Mouse (Mus musculus): ENCODE results near the gene Mesp2. TPM values are rescaled to one million over a fixed set of nuclear protein-coding genes. Genes with fewer than 3 reads are reported as not detected.
A peak's percentile ranks its signal among the peaks of the same experiment; 100 is the strongest.

Gene Mesp2
- polyA plus RNA-seq, 1 experiment from 2014 or later, result 0.57 TPM

DNA sequence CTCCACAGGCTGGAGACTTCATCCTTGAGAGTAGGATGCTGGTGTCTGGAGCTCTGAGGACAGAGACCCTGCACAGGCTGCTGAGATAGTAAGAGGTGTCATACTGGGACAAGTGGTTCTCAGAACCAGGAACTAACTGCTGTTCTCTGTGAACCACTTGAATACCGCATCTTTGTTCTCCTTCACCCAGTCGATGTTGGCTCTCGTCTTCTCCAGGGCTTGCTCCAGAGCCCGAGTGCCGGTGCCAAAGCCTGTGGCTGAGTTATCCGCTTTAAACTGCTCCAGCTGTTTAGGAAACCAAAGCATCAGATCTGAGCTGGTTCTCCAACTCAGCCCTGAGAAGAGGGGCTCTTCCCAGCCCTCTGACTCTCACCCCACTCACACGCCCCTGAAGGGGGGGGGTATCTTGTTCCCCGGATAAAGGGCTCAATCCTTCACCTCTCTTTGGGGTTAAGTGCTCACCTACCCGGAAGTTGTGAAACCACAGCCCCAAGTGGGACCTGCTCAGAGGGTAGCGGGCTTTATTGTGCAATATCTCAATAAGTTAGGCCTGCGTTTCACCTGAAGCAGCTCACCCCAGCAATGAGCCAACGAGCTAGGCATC lies 11.7 kb downstream of the Mesp2 start:
- 86% methylated on average over 12 of the region's 12 CpGs for WGBS
- no peak overlapping the region for H3K27ac ChIP-seq (ENCODE audit: low read depth, low read length)
- no peak overlapping the region for H3K4me3 ChIP-seq (ENCODE audit: low read length)
- H3K9ac ChIP-seq (ENCODE audit: low read depth, low read length), result no peak overlapping the region
- no peaks in the 10 kb centered on the region for H3K27me3 ChIP-seq (ENCODE audit: control insufficient read depth, insufficient read depth, low read length)
- ATAC-seq (ENCODE audit: low FRiP score, low TSS enrichment), result no peak
- H3K4me1 ChIP-seq (ENCODE audit: control insufficient read depth, insufficient read depth, low read length), result peaks cover 5% of the 10 kb centered on the region; the same call in 1 of the 2 replicates
- 0 out of 2 replicates have a peak, but pooled peaks cover 5% of the 10 kb centered on the region for H3K36me3 ChIP-seq (ENCODE audit: control insufficient read depth, insufficient read depth, low read length)
- H3K4me2 ChIP-seq (replicated peaks; ENCODE audit: low read depth, low read length), result no peak overlapping the region
- no peaks in the 10 kb centered on the region; the same call in 1 of the 2 replicates for H3K9me3 ChIP-seq (ENCODE audit: control insufficient read depth, low read length)

DNA sequence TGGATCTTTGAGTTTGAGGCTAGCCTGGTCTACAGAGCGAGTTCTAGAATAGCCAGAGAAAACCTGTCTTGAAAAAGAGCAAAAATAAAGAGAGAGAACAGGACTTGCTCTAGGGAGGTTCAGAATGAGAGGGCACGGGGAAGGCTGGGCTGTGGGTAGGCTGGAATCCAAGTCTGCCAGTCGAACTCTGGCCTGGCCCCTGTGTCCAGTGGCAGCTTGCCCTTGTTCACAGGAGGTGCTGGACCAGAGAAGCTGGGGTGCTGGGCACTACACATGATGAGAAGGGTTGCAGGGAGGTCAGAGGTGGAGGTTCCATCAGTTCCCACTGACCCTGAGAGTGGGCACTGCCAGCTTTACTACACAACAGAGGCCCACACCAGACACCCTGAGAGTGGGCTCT lies 17.8 kb downstream of the Mesp2 start:
- H3K27ac ChIP-seq (ENCODE audit: low read depth, low read length), result no peak overlapping the region
- 89% methylated on average over 3 of the region's 3 CpGs for WGBS
- no peak overlapping the region for H3K9ac ChIP-seq (ENCODE audit: low read depth, low read length)
- 0 out of 2 replicates have a peak, but pooled peaks cover 5% of the 10 kb centered on the region for H3K36me3 ChIP-seq (ENCODE audit: control insufficient read depth, insufficient read depth, low read length)
- H3K9me3 ChIP-seq (ENCODE audit: control insufficient read depth, low read length), result no peaks in the 10 kb centered on the region; the same call in 1 of the 2 replicates
- no peak overlapping the region for H3K4me3 ChIP-seq (ENCODE audit: low read length)
- H3K27me3 ChIP-seq (ENCODE audit: control insufficient read depth, insufficient read depth, low read length), result no peaks in the 10 kb centered on the region
- no peaks in the 10 kb centered on the region for H3K4me1 ChIP-seq (ENCODE audit: control insufficient read depth, insufficient read depth, low read length)
- no peak for ATAC-seq (ENCODE audit: low FRiP score, low TSS enrichment)
- no peak overlapping the region for H3K4me2 ChIP-seq (replicated peaks; ENCODE audit: low read depth, low read length)

DNA sequence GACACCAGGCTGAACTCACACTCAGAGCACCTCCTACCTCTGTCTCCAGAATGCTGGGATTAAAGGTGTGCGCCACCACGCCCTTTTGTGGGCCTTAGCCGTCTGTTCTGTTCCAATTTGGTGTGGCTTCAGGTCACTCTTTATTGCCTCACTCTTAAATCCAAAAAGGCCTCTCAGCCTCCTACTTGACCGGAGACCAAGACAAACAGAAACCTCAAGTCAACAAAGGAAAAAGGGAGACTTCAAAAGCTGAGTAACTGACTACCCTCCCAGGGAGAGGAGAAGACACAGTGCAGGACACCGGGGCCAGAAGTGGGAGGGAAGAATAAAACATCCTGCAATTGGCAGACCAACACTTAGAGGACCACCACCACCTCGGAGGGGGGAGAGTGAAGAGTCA lies 20.6 kb downstream of the Mesp2 start:
- Histone ChIP-seq H3K9ac (ENCODE audit: low read depth, low read length) (no peak overlapping the region), H3K4me3 (ENCODE audit: low read length) (no peak overlapping the region), H3K4me1 (ENCODE audit: control insufficient read depth, insufficient read depth, low read length) (no peaks in the 10 kb centered on the region), H3K4me2 (replicated peaks; ENCODE audit: low read depth, low read length) (no peak overlapping the region), H3K36me3 (ENCODE audit: control insufficient read depth, insufficient read depth, low read length) (0 out of 2 replicates have a peak, but pooled peaks cover 4% of the 10 kb centered on the region), H3K9me3 (ENCODE audit: control insufficient read depth, low read length) (no peaks in the 10 kb centered on the region), H3K27ac (ENCODE audit: low read depth, low read length) (peak overlapping the region; percentile 43; the same call in 1 of the 2 replicates), H3K27me3 (ENCODE audit: control insufficient read depth, insufficient read depth, low read length) (no peaks in the 10 kb centered on the region)
- 39% methylated on average over 6 of the region's 6 CpGs for WGBS
- peak; percentile 52; the same call in 1 of the 2 replicates for ATAC-seq (ENCODE audit: low FRiP score, low TSS enrichment)

DNA sequence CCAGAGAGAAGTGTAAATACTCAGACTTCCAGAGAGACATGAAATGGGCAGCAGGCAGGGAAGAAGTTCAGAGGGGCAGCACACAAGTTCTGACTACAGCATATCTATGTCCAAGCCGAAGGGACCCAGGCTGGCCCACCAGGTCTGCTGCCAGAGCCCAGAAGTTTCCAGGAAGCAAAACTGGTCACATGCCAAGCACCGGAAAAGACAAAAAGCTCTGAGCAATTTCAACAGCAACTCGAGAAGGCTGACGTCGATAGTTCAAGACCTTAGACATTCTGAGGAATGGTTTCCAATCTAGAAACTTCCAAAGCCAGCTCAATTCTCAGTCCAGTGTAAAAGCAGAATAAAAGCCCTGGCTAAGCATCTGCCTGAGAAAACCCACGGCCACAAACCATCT lies 21.1 kb downstream of the Mesp2 start:
- H3K9me3 ChIP-seq (ENCODE audit: control insufficient read depth, low read length), result no peaks in the 10 kb centered on the region
- ATAC-seq (ENCODE audit: low FRiP score, low TSS enrichment), result peak; percentile 24; the same call in 1 of the 2 replicates
- 60% methylated on average over 6 of the region's 6 CpGs for WGBS
- H3K27me3 ChIP-seq (ENCODE audit: control insufficient read depth, insufficient read depth, low read length), result no peaks in the 10 kb centered on the region
- H3K9ac ChIP-seq (ENCODE audit: low read depth, low read length), result no peak overlapping the region
- peak overlapping the region; percentile 43; the same call in 1 of the 2 replicates for H3K27ac ChIP-seq (ENCODE audit: low read depth, low read length)
- no peak overlapping the region for H3K4me3 ChIP-seq (ENCODE audit: low read length)
- no peak overlapping the region for H3K4me2 ChIP-seq (replicated peaks; ENCODE audit: low read depth, low read length)
- no peaks in the 10 kb centered on the region for H3K4me1 ChIP-seq (ENCODE audit: control insufficient read depth, insufficient read depth, low read length)
- H3K36me3 ChIP-seq (ENCODE audit: control insufficient read depth, insufficient read depth, low read length), result no peaks in the 10 kb centered on the region

DNA sequence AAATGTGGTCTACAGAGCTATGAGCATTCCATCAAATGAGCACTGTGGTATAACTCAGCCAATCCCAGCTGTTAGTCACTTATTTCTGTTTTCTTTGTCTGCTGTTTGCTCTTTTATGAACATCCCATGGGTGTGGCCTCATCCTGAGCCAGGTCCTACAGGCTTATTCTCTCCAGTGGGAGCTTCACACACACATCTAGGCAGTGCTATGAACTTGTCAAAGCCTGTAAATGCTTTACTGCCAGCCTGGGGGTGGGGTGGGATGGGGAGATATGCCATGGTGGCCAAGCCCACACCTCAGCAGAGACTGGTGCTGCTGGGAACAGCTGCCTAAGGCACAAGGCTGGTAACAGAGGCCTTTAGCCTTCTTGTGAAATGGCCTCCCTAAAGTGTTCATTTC lies 22.5 kb downstream of the Mesp2 start:
- Histone ChIP-seq H3K27me3 (ENCODE audit: control insufficient read depth, insufficient read depth, low read length) (no peaks in the 10 kb centered on the region), H3K9me3 (ENCODE audit: control insufficient read depth, low read length) (no peaks in the 10 kb centered on the region), H3K27ac (ENCODE audit: low read depth, low read length) (no peak overlapping the region), H3K4me2 (replicated peaks; ENCODE audit: low read depth, low read length) (no peak overlapping the region), H3K4me3 (ENCODE audit: low read length) (no peak overlapping the region), H3K9ac (ENCODE audit: low read depth, low read length) (no peak overlapping the region), H3K4me1 (ENCODE audit: control insufficient read depth, insufficient read depth, low read length) (no peaks in the 10 kb centered on the region), H3K36me3 (ENCODE audit: control insufficient read depth, insufficient read depth, low read length) (no peaks in the 10 kb centered on the region)
- ATAC-seq (ENCODE audit: low FRiP score, low TSS enrichment), result 0 out of 2 replicates have a peak, but pooled peaks have one; percentile 34

DNA sequence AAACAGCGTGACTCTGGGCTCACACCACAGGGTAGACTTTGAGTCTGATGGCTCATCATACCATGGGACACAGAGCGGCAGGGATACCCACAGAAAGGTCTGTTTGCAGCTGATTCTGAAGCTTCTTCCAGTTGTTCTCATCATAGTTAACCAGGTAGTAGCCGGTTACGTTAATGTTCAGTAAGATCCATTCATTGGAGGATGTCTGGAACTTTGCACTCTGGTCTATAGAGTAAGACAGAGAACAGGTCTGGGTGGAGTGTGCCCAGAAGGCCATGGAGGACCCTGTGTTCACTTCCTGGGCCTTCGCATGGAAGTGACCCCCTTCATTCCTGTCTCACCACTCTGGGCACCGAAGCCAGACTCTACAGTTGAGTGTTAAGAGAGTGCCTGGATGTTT lies 24.7 kb downstream of the Mesp2 start:
- H3K4me3 ChIP-seq (ENCODE audit: low read length), result no peak overlapping the region
- H3K36me3 ChIP-seq (ENCODE audit: control insufficient read depth, insufficient read depth, low read length), result no peaks in the 10 kb centered on the region
- H3K4me1 ChIP-seq (ENCODE audit: control insufficient read depth, insufficient read depth, low read length), result no peaks in the 10 kb centered on the region
- 93% methylated on average over 6 of the region's 6 CpGs for WGBS
- no peak overlapping the region for H3K9ac ChIP-seq (ENCODE audit: low read depth, low read length)
- no peaks in the 10 kb centered on the region for H3K9me3 ChIP-seq (ENCODE audit: control insufficient read depth, low read length)
- no peak for ATAC-seq (ENCODE audit: low FRiP score, low TSS enrichment)
- H3K27ac ChIP-seq (ENCODE audit: low read depth, low read length), result no peak overlapping the region
- H3K27me3 ChIP-seq (ENCODE audit: control insufficient read depth, insufficient read depth, low read length), result no peaks in the 10 kb centered on the region
- no peak overlapping the region for H3K4me2 ChIP-seq (replicated peaks; ENCODE audit: low read depth, low read length)

DNA sequence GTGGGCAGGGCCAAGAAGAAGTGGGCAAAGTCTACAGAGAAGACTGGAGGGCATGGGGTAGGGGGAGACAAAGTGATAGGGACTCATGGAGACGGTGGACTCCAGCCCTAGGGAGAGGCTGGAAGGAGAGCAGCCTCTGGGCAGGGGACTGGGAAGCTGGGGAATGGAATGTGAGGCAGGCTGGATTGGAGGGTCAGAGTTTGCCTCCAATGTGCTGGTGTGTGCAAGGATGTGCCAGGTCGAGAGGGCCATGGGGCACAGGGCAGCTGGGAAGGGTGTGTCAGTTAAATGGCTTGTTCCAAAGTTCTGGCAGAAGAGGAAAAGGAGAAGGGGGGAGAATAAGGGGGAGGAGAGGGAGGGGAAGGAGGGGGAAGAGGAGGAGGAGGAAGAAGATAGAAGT lies 26.7 kb downstream of the Mesp2 start:
- peaks cover 3% of the 10 kb centered on the region; the same call in 1 of the 2 replicates for H3K4me1 ChIP-seq (ENCODE audit: control insufficient read depth, insufficient read depth, low read length)
- H3K36me3 ChIP-seq (ENCODE audit: control insufficient read depth, insufficient read depth, low read length), result no peaks in the 10 kb centered on the region
- ATAC-seq (ENCODE audit: low FRiP score, low TSS enrichment), result no peak
- 72% methylated on average over 2 of the region's 2 CpGs for WGBS
- H3K27ac ChIP-seq (ENCODE audit: low read depth, low read length), result no peak overlapping the region
- H3K9me3 ChIP-seq (ENCODE audit: control insufficient read depth, low read length), result no peaks in the 10 kb centered on the region
- no peak overlapping the region for H3K4me3 ChIP-seq (ENCODE audit: low read length)
- no peak overlapping the region for H3K9ac ChIP-seq (ENCODE audit: low read depth, low read length)
- H3K27me3 ChIP-seq (ENCODE audit: control insufficient read depth, insufficient read depth, low read length), result no peaks in the 10 kb centered on the region
- H3K4me2 ChIP-seq (replicated peaks; ENCODE audit: low read depth, low read length), result no peak overlapping the region

DNA sequence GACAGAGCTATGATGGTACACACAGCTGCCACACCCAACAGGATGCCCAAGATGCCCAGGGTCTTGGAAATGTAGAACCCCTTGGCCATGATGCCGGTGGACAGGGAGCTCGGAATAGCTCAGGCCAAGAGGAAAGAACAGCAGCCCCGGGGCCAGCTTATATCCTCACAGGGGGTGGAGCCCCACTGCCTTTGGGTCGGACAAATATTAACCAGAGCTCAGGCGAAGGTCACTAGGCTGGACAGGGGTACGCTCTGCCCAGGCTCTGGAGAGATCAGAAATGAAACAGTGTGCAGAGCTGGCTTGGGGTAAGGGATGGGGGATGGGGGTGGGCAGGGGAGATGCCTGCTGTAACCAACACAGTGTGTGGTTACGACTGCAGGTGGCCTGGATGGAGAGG lies 31.6 kb downstream of the Mesp2 start:
- Histone ChIP-seq H3K36me3 (ENCODE audit: control insufficient read depth, insufficient read depth, low read length) (no peaks in the 10 kb centered on the region), H3K9me3 (ENCODE audit: control insufficient read depth, low read length) (no peaks in the 10 kb centered on the region), H3K9ac (ENCODE audit: low read depth, low read length) (no peak overlapping the region), H3K27me3 (ENCODE audit: control insufficient read depth, insufficient read depth, low read length) (no peaks in the 10 kb centered on the region), H3K4me3 (ENCODE audit: low read length) (no peak overlapping the region), H3K27ac (ENCODE audit: low read depth, low read length) (peak overlapping the region; percentile 12; the same call in 1 of the 2 replicates), H3K4me1 (ENCODE audit: control insufficient read depth, insufficient read depth, low read length) (peaks cover 3% of the 10 kb centered on the region; the same call in 1 of the 2 replicates), H3K4me2 (replicated peaks; ENCODE audit: low read depth, low read length) (0 out of 2 replicates have a peak overlapping the region, but pooled peaks have one; percentile 8)
- ATAC-seq (ENCODE audit: low FRiP score, low TSS enrichment), result peak; percentile 62
- 50% methylated on average over 7 of the region's 7 CpGs for WGBS

DNA sequence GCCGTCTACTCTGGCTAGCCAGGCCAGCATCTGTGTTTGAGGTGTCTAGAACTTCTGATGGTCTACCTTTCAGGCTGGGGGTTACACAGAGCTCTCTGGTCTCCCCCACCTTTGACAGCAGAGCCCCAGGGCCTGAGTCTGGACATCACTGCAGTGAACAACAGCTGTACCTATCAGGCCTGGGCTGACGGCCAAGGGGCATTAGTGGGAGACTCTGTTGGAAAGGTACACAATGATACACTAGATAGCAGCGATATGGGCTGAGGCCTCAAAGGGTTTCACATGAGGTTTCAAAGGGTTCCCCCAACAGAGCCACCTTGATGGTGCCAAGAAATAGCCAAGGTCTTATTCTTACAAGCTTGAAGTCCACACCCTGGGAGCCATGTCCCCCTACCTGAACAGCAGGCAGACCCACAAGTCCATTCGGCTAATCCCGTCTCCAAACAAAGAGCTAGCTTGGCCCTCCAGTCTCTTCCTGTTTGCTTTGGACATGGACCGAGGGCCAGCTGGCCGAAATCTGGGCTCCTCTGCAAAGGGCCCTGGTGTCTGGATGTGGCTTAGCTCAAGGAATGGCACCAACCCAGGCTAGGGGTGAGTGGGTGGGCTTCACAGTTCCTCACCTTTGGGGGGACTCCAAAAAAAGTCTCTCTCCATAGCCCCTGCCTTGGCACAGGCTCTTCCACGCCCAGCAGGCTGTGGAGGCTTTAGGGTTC lies 33.7 kb downstream of the Mesp2 start:
- no peak for ATAC-seq (ENCODE audit: low FRiP score, low TSS enrichment)
- no peak overlapping the region for H3K9ac ChIP-seq (ENCODE audit: low read depth, low read length)
- WGBS, result 86% methylated on average over 8 of the region's 8 CpGs
- peaks cover 7% of the 10 kb centered on the region; the same call in 1 of the 2 replicates for H3K4me1 ChIP-seq (ENCODE audit: control insufficient read depth, insufficient read depth, low read length)
- no peaks in the 10 kb centered on the region for H3K9me3 ChIP-seq (ENCODE audit: control insufficient read depth, low read length)
- no peak overlapping the region for H3K27ac ChIP-seq (ENCODE audit: low read depth, low read length)
- H3K27me3 ChIP-seq (ENCODE audit: control insufficient read depth, insufficient read depth, low read length), result no peaks in the 10 kb centered on the region
- H3K4me3 ChIP-seq (ENCODE audit: low read length), result no peak overlapping the region
- no peaks in the 10 kb centered on the region for H3K36me3 ChIP-seq (ENCODE audit: control insufficient read depth, insufficient read depth, low read length)
- H3K4me2 ChIP-seq (replicated peaks; ENCODE audit: low read depth, low read length), result no peak overlapping the region
